Mouse (Mus musculus) lung, postnatal 0 days (tissue): ENCODE measurements around the gene Dctpp1. TPM values are rescaled to one million over a fixed set of nuclear protein-coding genes. Genes with fewer than 3 reads are reported as not detected.

ENCODE experiments used
- ATAC-seq: fragments of 200-750 bp; cut with Nextera tagmentation; 2 replicates; pipeline ENCODE4 v1.8.0; 2017; ENCODE audit warnings: moderate library complexity
- DNase-seq: peaks from one replicate; pipeline ENCODE4 v3.0.0-alpha.2; 2016; ENCODE audit warnings: low spot score
- H3K27ac ChIP-seq: fragments of 300-500 bp; sonication (generic); 2 replicates; pipeline ENCODE4 v1.5.1; 2014; ENCODE audit warnings: antibody characterized with exemption, mild to moderate bottlenecking, low read length, mixed read lengths
- H3K27me3 ChIP-seq: fragments of 300-500 bp; sonication (generic); replicated peaks from 2 replicates; pipeline ENCODE4 v1.6.1; 2014; ENCODE audit warnings: low read length, mixed read lengths; ENCODE audit not compliant: insufficient read depth
- H3K36me3 ChIP-seq: fragments of 300-500 bp; sonication (generic); 2 replicates; pipeline ENCODE4 v1.6.1; 2014; ENCODE audit warnings: low read length, mixed read lengths; ENCODE audit not compliant: insufficient read depth
- H3K4me1 ChIP-seq: fragments of 300-500 bp; sonication (generic); 2 replicates; pipeline ENCODE4 v1.6.1; 2014; ENCODE audit warnings: antibody characterized with exemption, low read depth, low read length, mixed read lengths; ENCODE audit not compliant: insufficient read depth
- H3K4me2 ChIP-seq: fragments of 300-500 bp; sonication (generic); replicated peaks from 2 replicates; pipeline ENCODE4 v1.6.1; 2014; ENCODE audit warnings: low read depth, mild to moderate bottlenecking, low read length, moderate library complexity, mixed read lengths
- H3K4me3 ChIP-seq: fragments of 300-500 bp; sonication (generic); 2 replicates; pipeline ENCODE4 v1.5.1; 2014; ENCODE audit warnings: low read depth, low read length
- H3K9ac ChIP-seq: fragments of 300-500 bp; sonication (generic); replicated peaks from 2 replicates; pipeline ENCODE4 v1.6.1; 2014; ENCODE audit warnings: low read depth, mild to moderate bottlenecking
- H3K9me3 ChIP-seq: fragments of 300-500 bp; sonication (generic); 2 replicates; pipeline ENCODE4 v1.6.1; 2016; ENCODE audit warnings: low read length, mixed read lengths
- CTCF ChIP-seq: IDR thresholded peaks from 2 replicates; pipeline ENCODE4 v1.5.1; 2016; ENCODE audit warnings: antibody characterized with exemption, mild to moderate bottlenecking
- EP300 ChIP-seq: IDR thresholded peaks from 2 replicates; pipeline ENCODE4 v1.6.1; 2016; ENCODE audit warnings: antibody characterized with exemption, mild to moderate bottlenecking, control low read depth
- WGBS: fragments of 180-500 bp; shearing (Covaris S2); extraction: QIAGEN DNeasy Blood & Tissue Kit; methylation state at CpG from one replicate; pipeline ENCODE4 v1.1.7; 2014; 5-methylcytosine and 5-hydroxymethylcytosine counted together
- polyA plus RNA-seq: library from polyadenylated mRNA; unstranded; fragments of >200 nt; fragmentation: Nextera tagmentation; extraction: Ambion mirVana; gene quantifications from 2 replicates; pipeline ENCODE4 v1.2.1, GENCODE M21; 2015

Dctpp1 gene
- 35.7 and 36.4 TPM in 2 replicates for polyA plus RNA-seq

DNA sequence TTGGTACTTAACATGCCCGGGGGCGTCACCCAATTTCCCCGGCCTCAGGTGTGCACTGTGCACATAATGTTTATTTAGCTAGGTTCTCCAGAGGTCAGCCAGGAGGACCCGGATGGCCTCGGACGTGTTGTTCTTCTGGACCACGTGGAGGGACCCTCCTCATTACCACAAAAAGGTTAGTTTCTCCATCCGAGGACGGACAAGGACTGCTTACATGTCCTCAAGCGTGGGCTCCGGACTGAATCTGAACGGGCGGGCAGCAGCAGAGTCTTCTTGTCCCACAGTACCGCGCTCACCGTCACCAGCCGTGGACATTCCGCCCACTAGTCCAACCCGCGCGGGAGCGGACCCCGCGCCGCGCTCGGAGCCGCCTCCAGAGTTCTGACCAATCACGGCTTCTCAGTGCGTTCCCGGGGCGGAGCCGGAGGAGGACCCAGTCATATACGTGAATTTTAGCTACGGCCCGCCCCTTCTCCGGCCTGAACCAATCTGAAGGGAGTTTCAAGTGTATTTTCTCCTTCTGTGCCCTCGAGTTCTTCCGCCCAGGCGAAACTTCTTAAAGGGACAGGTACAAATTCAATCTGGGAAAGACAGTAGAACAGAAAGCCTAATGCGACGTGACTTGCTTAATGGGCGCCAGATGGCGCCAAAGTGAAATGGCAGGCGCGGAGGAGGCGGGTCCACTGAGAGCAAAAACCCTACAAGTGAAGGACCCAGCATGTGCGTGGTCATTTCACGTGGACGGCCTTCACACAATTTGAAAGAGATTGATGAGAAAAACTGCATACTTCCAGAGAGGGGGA, at the start of gene Dctpp1:
TSS of gene Dctpp1 (minus strand) at position 401 of the 803 bp plus-strand sequence.
- Histone ChIP-seq H3K27me3 (no peaks in the 10 kb centered on the region), H3K9ac (peak within 1 kb of the TSS; percentile 39), H3K4me1 (peaks cover 3% of the 10 kb centered on the region; the same call in 1 of the 2 replicates), H3K9me3 (no peaks in the 10 kb centered on the region), H3K4me2 (peak within 1 kb of the TSS; percentile 66), H3K4me3 (peak within 1 kb of the TSS; percentile 53), H3K27ac (0 out of 2 replicates have a peak within 1 kb of the TSS, but pooled peaks have one; percentile 11), H3K36me3 (no peaks in the 10 kb centered on the region)
- ATAC-seq (peak; percentile 99), DNase-seq (peak; percentile 100)
- WGBS = under 1% methylated on average over 50 of the region's 50 CpGs
- TF ChIP-seq EP300 (peak; percentile 67; the same call in 1 of the 2 replicates), CTCF (peak; percentile 88)

DNA sequence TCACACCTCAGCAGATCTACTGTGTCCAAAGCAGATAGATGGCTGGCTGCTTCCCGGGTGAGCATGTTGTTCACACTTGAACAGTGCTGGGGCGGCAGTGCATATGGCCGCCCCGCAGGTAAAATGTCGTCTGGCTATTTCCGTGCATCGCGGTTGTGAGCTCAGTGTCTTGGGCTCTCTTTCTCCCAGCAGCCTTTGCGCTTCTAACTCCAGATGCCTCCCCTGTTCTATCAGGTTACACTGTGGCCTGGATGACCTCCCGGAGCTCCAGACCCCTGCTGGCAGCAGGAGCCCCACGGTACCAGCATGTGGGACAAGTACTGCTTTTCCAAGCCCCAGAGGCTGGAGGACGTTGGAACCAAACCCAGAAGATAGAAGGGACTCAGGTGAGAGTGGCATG, 49.4 kb upstream of the Dctpp1 start:
- Histone ChIP-seq H3K36me3 (no peaks in the 10 kb centered on the region), H3K27ac (no peak overlapping the region), H3K4me1 (no peaks in the 10 kb centered on the region), H3K9me3 (no peaks in the 10 kb centered on the region), H3K4me3 (no peak overlapping the region), H3K9ac (no peak overlapping the region), H3K27me3 (no peaks in the 10 kb centered on the region), H3K4me2 (no peak overlapping the region)
- DNase-seq = no peak
- TF ChIP-seq EP300 (no peak), CTCF (no peak)
- WGBS = 58% methylated on average over 12 of the region's 12 CpGs
- ATAC-seq = no peak

DNA sequence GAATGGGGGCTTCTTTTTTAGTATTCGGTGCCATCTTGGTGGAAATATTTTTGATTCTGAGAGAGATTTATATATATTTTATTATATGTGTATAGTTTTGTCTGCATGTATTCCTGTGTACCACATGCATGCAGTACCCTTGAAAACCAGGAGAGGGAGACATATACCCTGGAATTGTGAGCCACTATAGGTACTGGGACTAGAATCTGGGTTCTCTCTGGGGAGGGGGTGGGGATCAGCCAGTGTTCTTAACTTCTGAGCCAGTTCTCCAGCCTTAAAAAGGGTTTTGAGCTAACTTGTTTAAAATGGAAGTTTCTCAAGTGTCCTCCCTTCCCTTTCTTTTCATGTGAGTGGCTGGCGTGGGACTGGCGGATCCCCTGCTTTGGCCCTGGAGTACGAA, 48.4 kb upstream of the Dctpp1 start:
- Histone ChIP-seq H3K9ac (no peak overlapping the region), H3K9me3 (no peaks in the 10 kb centered on the region), H3K36me3 (no peaks in the 10 kb centered on the region), H3K4me2 (no peak overlapping the region), H3K4me1 (no peaks in the 10 kb centered on the region), H3K27ac (no peak overlapping the region), H3K27me3 (no peaks in the 10 kb centered on the region), H3K4me3 (no peak overlapping the region)
- WGBS = 77% methylated on average over 4 of the region's 4 CpGs
- ATAC-seq (peak; percentile 71), DNase-seq (peak; percentile 70)
- TF ChIP-seq EP300 (no peak), CTCF (peak; percentile 84)

DNA sequence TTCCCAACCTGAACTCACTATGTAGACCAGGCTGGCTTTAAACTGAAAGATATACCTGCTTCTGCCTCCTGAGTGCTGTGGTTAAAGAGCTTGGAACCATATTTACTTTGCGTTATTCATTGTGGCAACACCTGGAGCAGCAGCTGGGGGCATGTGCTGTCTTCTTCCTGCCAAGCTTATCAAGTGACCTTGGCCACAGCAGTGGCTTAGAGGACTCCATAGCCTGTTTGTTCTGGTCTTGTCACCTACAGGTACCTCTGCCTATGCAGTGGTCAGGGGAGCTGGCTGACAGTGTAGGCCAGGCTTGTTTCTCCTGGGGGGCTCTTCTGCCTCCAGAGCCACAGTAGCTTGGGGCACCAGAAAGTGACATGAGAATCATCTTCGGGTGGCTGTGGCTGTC, 47.9 kb upstream of the Dctpp1 start:
- ATAC-seq (no peak), DNase-seq (no peak)
- WGBS = 72% methylated on average over 2 of the region's 2 CpGs
- no peaks in the 10 kb centered on the region for H3K4me1 ChIP-seq
- H3K4me3 ChIP-seq = no peak overlapping the region
- no peak overlapping the region for H3K4me2 ChIP-seq
- H3K9ac ChIP-seq = no peak overlapping the region
- no peak overlapping the region for H3K27ac ChIP-seq
- H3K27me3 ChIP-seq = no peaks in the 10 kb centered on the region
- H3K36me3 ChIP-seq = no peaks in the 10 kb centered on the region
- TF ChIP-seq EP300 (no peak), CTCF (no peak)
- H3K9me3 ChIP-seq = no peaks in the 10 kb centered on the region

DNA sequence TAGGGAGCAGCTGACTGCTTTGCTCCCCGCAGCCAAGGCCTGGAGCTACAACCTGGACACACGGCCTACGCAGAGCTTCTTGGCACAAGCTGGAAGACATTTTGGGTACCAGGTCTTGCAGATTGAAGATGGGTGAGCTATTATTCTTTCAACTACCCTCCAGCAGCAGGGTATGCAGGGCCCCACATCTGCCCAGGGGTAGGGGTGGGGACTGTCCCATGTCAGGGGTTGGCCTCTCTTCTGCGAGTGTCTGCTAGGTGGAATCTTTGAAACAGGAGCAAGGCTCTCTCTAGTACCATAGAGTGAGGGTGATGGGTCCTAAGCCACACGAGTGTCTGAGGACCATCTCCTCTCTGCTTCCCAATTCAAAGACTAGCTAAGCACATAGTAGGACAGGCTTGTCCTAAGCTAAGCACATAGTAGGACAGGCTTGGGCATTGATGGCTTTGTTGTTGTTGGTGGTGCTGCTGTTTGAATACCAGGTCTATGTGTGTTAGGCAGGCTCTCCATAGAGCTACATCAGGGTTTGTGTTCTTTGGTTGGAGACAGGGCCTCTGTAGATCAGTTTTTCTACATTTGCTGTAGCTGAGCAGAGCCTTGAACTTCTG, 37.2 kb upstream of the Dctpp1 start:
- Histone ChIP-seq H3K9me3 (no peaks in the 10 kb centered on the region), H3K4me2 (no peak overlapping the region), H3K27me3 (no peaks in the 10 kb centered on the region), H3K27ac (no peak overlapping the region), H3K4me1 (no peaks in the 10 kb centered on the region), H3K9ac (no peak overlapping the region), H3K4me3 (no peak overlapping the region), H3K36me3 (no peaks in the 10 kb centered on the region)
- 93% methylated on average over 5 of the region's 5 CpGs for WGBS
- TF ChIP-seq EP300 (no peak), CTCF (no peak)
- ATAC-seq = no peak
- DNase-seq = no peak

DNA sequence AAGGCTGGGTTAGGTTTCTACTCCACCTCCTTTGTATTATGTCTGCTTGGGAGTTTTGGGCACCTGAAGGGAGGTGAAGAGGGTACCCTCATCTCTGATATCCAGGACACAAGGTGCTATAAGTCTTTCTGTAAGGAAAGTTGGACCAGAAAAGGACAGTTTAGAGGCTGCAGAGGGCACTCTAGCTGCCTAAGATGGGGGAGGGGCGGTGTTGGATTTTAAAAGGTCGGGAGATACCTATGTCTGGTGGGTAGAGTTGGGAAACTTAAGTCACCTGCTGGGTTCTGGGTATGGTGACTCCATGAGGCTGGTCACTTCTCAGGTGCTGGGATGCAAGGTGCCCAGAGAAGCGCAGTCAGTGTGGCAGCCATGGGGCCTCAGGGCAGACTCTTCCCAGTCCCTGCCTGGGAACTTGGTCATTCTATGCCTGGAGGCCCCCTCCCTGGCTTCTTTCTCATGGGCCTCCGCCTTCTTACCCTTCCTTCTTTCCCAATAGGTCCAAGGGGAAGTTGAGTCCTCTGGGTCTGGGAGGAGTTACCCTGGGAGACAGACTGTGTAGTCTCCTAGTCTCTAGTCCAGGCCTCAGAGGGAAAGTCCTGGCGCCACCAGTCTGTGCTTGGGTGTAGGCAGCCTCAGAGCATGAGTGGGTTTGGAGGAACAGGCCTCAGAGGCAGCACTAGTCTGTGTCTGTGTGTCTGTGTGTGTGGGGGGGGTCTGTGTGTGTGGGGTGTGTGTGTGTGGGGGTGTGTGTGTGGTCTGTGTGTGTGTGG, 36.5 kb upstream of the Dctpp1 start:
- no peaks in the 10 kb centered on the region for H3K27me3 ChIP-seq
- H3K9me3 ChIP-seq = no peaks in the 10 kb centered on the region
- H3K4me1 ChIP-seq = no peaks in the 10 kb centered on the region
- no peak overlapping the region for H3K9ac ChIP-seq
- no peaks in the 10 kb centered on the region for H3K36me3 ChIP-seq
- DNase-seq = no peak
- H3K4me3 ChIP-seq = 0 out of 2 replicates have a peak overlapping the region, but pooled peaks have one; percentile 12
- ATAC-seq = no peak
- no peak overlapping the region for H3K27ac ChIP-seq
- TF ChIP-seq EP300 (no peak), CTCF (no peak)
- 82% methylated on average over 5 of the region's 5 CpGs for whole genome bisulfite sequencing
- H3K4me2 ChIP-seq = no peak overlapping the region
